Mouse (Mus musculus) liver, embryonic 14.5 days (tissue): Measurements from ENCODE around the gene Arhgef7.

Source experiments
- CTCF ChIP-seq: IDR thresholded peaks from 2 replicates; pipeline ENCODE4 v1.5.1; 2016; ENCODE audit warnings: antibody characterized with exemption, low read depth, control low read depth
- EP300 ChIP-seq: IDR thresholded peaks from 2 replicates; pipeline ENCODE4 v1.6.1; 2016; ENCODE audit warnings: antibody characterized with exemption, low read depth

DNA sequence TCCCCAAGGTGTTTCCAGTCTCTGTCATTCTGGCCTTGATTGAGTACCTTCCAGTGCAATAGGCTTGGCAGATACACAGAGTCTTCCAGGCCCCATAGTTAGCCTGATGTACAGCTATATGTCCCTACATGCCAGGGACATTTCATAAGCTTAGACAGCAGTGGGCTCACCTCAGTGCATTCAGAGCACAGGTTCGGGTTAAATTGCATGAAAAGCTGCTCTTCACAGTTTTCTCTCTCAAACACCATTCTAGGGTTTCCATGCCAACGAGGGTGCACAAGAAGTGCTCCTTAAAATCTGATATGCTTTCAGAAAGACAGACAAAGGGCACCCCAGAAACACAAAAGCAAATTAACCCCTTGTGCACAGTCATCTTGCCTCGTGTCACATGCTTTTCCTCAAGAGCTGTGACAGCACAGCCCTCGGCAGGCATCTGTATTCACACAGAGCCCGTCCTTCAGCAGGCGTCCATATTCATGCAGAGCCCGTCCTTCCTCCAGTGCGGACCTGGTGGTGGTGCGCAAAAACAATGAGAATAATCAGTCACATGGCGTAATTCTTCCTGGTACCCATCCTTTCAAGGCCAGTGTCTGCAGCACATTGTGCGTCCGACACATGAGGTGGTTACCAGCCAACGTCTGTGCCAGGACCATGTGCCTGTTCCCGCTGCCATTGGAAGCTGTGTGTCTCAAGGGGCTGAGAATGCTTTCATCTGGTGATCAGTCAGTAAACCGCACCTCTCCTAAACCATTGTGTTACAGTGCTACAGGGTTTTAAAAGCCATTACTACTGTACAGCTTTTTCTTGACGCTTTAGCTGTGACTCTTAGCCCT lies 102.9 kb downstream of the Arhgef7 start:
- no peak for TF ChIP-seq CTCF
- no peak for TF ChIP-seq EP300
